Mouse (Mus musculus): ENCODE measurements around the gene Atrx. TPM values are rescaled to one million over a fixed set of nuclear protein-coding genes. Genes with fewer than 3 reads are reported as not detected.
"Not testable (repeated sequence)": the region's sequence is repeated elsewhere in the genome, so short reads cannot be mapped to it uniquely, and the experiment has no call there.

Atrx gene
- polyA plus RNA-seq (2012; rRNA removed), result 63.6 and 70.3 TPM in 2 replicates

DNA sequence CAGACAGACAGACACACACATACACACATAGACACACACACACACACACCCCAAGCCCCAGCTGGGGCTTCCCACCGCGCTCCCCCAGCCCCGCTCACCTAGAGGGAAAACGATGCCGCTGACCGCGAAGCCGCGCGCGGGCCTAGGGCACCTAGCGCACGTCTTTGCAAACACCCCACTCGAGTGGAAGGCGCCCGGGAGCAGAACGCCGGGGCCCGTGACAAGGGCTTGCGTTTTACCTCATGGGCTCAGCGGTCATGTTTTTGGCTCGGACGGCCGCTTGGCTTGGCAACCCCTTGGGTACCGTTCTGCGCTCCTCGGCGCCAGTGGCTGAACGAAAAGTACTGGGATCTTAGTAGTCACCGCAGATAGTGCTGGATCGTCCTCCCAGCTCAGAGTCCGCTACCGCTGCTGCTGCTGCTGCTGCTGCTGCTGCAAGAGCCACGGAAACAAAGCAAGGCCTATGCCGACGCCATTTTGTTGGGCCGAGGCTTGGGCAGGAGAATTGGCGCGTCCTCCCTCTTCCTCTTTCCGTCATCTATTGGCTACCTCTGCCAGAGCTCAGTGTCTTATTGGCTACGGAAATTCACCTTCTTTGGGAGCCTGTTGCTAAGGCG lies at the start of gene Atrx:
TSS of gene Atrx (minus strand) at position 543 of the 617 bp plus-strand sequence.
- peak within 1 kb of the TSS; percentile 76 for H3K4me3 ChIP-seq (replicated peaks; ENCODE audit: insufficient read depth, low read depth, low read length)
- peak within 1 kb of the TSS; percentile 93 for H3K27ac ChIP-seq (ENCODE audit: insufficient read depth, low read length)
- 9% methylated on average over 42 of the region's 42 CpGs for WGBS

DNA sequence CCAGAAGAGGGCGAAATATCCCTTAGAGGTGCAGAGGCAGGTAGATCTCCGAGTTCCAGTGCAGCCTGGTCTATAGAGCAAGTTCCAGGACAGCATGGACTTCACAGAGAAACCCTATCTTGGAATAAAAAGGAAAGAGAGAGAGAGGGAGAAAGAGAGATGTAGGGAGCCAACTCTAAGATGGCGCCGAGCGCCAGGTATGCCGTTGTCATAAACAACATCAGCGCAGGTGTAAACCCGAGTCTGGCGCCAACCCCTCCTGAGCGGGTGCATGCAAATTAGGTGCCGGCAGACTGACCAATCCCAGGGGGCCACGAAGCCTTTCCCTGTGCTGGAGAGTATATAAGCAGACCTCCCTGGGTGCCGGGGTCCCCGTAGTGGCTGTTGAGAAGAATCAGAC lies 27.9 kb upstream of the Atrx start:
- WGBS, result 75% methylated on average over 14 of the region's 14 CpGs

More for the DNA sequence above, at the start of gene Atrx:
- no peaks in the 10 kb centered on the region for H3K27me3 ChIP-seq (ENCODE audit: control insufficient read depth, insufficient read depth, low read length)
- H3K4me1 ChIP-seq (ENCODE audit: control insufficient read depth, insufficient read depth, low read length), result peaks cover 4% of the 10 kb centered on the region
- TF ChIP-seq CTCF (IDR thresholded peaks at IDR 0.05; ENCODE audit: borderline replicate concordance, insufficient read depth, low read depth, low read length) (no peak), POLR2A (IDR thresholded peaks at IDR 0.05; ENCODE audit: borderline replicate concordance, insufficient read depth, low read length) (peak; percentile 62; the same call in 1 of the 2 replicates)
- peak; percentile 81 to 87 for DNase-seq

DNA sequence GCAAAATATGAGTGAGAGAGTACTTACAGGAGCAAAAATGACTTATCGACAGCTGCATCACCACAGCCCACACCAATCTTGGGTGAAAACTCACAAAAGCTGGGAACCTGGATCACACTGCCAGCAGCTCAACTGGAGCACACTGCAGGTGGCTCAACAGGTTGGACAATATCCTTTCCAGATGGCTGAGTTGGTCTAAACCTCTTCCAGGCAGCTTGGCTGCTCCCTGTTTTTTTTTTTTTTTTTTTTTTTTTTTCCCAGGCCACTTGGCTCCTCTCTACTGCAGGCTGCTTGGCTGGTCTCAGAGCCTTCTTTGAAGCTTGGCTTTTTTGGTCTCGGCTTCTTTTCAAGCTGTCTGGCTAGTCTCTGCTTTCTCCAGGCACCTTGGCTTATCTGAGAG lies 24.8 kb upstream of the Atrx start:
- Histone ChIP-seq H3K27ac (ENCODE audit: insufficient read depth, low read length) (no peak overlapping the region), H3K4me1 (ENCODE audit: control insufficient read depth, insufficient read depth, low read length) (no peaks in the 10 kb centered on the region), H3K4me3 (replicated peaks; ENCODE audit: insufficient read depth, low read depth, low read length) (no peak overlapping the region), H3K27me3 (ENCODE audit: control insufficient read depth, insufficient read depth, low read length) (no peaks in the 10 kb centered on the region)
- DNase-seq, result peak; percentile 13 to 57
- 18% methylated on average over 2 of the region's 2 CpGs for WGBS
- no peak for TF ChIP-seq CTCF (IDR thresholded peaks at IDR 0.05; ENCODE audit: borderline replicate concordance, insufficient read depth, low read depth, low read length)
- TF ChIP-seq POLR2A (IDR thresholded peaks at IDR 0.05; ENCODE audit: borderline replicate concordance, insufficient read depth, low read length), result no peak

More for the DNA sequence above, 27.9 kb upstream of the Atrx start:
- not testable (repeated sequence) for H3K27me3 ChIP-seq (ENCODE audit: control insufficient read depth, insufficient read depth, low read length); DNase-seq; H3K27ac ChIP-seq (ENCODE audit: insufficient read depth, low read length); H3K4me1 ChIP-seq (ENCODE audit: control insufficient read depth, insufficient read depth, low read length); H3K4me3 ChIP-seq (replicated peaks; ENCODE audit: insufficient read depth, low read depth, low read length)

DNA sequence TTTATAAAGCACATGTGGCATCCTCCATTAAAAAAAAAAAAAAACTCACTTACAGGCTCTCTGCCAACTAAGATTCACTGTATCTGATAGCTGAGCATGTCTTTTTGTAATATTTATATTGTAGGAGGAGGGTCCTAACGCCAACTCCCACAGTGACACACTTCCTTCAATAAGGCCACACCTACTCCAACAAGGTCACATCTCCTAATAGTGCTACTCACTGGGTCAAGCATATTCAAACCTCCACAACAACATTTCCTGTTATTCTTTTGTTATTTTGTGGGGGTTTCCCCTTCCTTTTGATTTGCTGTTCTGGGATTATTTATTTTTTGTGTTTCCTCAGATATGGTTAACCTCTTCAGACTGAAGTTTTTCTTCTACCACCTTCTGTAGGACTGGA lies 17.2 kb upstream of the Atrx start:
- no peak for DNase-seq
- H3K4me3 ChIP-seq (replicated peaks; ENCODE audit: insufficient read depth, low read depth, low read length), result no peak overlapping the region
- no peaks in the 10 kb centered on the region for H3K27me3 ChIP-seq (ENCODE audit: control insufficient read depth, insufficient read depth, low read length)
- no peak overlapping the region for H3K27ac ChIP-seq (ENCODE audit: insufficient read depth, low read length)
- TF ChIP-seq POLR2A (IDR thresholded peaks at IDR 0.05; ENCODE audit: borderline replicate concordance, insufficient read depth, low read length) (no peak), CTCF (IDR thresholded peaks at IDR 0.05; ENCODE audit: borderline replicate concordance, insufficient read depth, low read depth, low read length) (no peak)
- H3K4me1 ChIP-seq (ENCODE audit: control insufficient read depth, insufficient read depth, low read length), result no peaks in the 10 kb centered on the region
- WGBS, result 56% methylated on average over 1 of the region's 1 CpGs

DNA sequence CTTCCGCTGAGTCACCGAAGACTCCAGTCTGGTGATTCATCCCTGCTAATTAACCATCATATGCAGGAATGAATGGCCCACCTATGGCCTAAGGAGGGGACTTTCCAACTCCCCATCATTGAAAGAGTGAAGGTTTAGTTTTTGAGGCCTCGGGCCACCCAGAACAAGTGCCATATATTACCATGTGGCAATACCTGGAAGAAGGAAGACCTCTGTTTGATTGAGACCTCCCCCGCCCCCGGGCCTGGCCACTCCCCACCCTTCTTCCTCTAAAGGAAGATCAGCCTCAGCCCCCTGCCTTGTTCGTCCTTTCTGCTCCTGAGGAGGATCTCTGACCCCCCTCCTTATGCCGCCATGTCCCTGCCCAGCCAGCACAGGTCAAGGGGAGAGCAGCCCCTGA lies 10.0 kb upstream of the Atrx start:
- TF ChIP-seq POLR2A (IDR thresholded peaks at IDR 0.05; ENCODE audit: borderline replicate concordance, insufficient read depth, low read length) (no peak), CTCF (IDR thresholded peaks at IDR 0.05; ENCODE audit: borderline replicate concordance, insufficient read depth, low read depth, low read length) (no peak)
- WGBS, result 93% methylated on average over 6 of the region's 7 CpGs

DNA sequence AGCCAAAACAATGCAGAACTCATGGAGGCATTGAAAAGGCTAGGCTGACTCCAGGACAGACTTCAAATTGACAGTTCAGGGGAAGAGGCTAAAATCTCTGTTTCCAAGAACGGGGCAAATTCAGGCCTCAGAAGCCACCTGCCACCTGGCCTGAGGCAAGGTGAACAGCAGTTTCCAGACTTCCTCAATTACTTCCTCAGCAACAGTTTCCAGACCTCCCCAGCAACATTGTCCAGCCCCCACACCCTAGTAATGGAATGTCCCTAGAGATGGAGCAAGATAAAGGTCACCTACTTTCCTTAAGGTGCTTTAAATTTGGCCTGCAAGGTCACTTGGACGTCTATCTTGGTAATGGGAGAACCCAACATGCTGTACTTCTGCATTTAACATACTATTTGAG lies 8.5 kb upstream of the Atrx start:
- no peak overlapping the region for H3K27ac ChIP-seq (ENCODE audit: insufficient read depth, low read length)
- H3K27me3 ChIP-seq (ENCODE audit: control insufficient read depth, insufficient read depth, low read length), result no peaks in the 10 kb centered on the region
- TF ChIP-seq CTCF (IDR thresholded peaks at IDR 0.05; ENCODE audit: borderline replicate concordance, insufficient read depth, low read depth, low read length) (no peak), POLR2A (IDR thresholded peaks at IDR 0.05; ENCODE audit: borderline replicate concordance, insufficient read depth, low read length) (no peak)
- 52% methylated on average over 2 of the region's 2 CpGs for WGBS
- no peak overlapping the region for H3K4me3 ChIP-seq (replicated peaks; ENCODE audit: insufficient read depth, low read depth, low read length)
- no peaks in the 10 kb centered on the region for H3K4me1 ChIP-seq (ENCODE audit: control insufficient read depth, insufficient read depth, low read length)
- DNase-seq, result no peak

More for the DNA sequence above, 10.0 kb upstream of the Atrx start:
- Histone ChIP-seq H3K27ac (ENCODE audit: insufficient read depth, low read length) (no peak overlapping the region), H3K4me3 (replicated peaks; ENCODE audit: insufficient read depth, low read depth, low read length) (no peak overlapping the region), H3K27me3 (ENCODE audit: control insufficient read depth, insufficient read depth, low read length) (no peaks in the 10 kb centered on the region), H3K4me1 (ENCODE audit: control insufficient read depth, insufficient read depth, low read length) (no peaks in the 10 kb centered on the region)
- DNase-seq, result no peak

DNA sequence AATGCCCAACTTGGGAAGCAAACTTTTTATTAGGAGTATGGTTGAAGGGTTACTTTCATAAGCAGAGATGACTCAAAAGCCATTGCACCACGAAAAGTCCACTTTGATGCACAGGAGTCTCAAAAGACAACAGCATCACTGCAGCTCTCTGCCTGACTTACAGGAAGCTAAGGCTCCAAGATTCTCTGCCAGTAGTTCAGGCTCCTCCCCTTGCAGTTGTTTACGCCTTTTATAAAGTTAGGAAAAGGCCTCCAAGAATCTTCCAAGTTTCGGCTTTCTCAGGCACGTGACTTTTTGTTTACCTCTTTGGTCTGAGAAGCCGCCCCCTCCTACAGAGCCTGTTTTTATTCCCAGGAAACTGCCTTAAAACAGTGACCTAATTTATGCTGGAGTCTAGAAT lies 5.1 kb upstream of the Atrx start:
- DNase-seq, result no peak
- Histone ChIP-seq H3K4me3 (replicated peaks; ENCODE audit: insufficient read depth, low read depth, low read length) (no peak overlapping the region), H3K27me3 (ENCODE audit: control insufficient read depth, insufficient read depth, low read length) (no peaks in the 10 kb centered on the region), H3K27ac (ENCODE audit: insufficient read depth, low read length) (no peak overlapping the region), H3K4me1 (ENCODE audit: control insufficient read depth, insufficient read depth, low read length) (no peaks in the 10 kb centered on the region)
- WGBS, result 61% methylated on average over 5 of the region's 5 CpGs
- TF ChIP-seq POLR2A (IDR thresholded peaks at IDR 0.05; ENCODE audit: borderline replicate concordance, insufficient read depth, low read length) (no peak), CTCF (IDR thresholded peaks at IDR 0.05; ENCODE audit: borderline replicate concordance, insufficient read depth, low read depth, low read length) (no peak)

DNA sequence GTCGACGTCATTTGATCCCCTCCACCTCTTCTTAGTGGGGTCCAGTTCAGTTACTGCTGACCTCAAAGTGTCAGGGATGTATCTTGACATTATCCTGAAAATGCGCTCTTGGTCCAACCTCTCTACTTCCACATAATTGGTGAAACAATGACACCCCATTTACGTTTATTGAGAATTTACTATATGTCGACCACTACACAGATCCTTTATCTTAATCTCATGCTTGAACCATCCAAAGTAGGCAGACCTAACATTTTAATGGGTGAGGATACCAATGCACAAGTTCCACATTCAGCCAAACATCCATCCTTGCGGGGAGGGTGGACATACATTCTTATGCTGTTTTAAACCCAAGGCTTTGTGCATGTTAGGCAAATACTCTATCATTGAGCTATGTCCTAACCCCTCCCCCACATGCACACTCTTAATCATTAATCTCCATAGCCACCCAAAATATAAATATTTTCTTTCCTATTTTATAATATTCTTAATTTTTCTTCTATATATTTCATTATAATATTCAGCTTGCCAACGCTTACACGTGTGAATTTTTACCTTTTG lies 355 bp upstream of the Atrx start:
- Histone ChIP-seq H3K27ac (ENCODE audit: insufficient read depth, low read length) (peak overlapping the region; percentile 93), H3K4me1 (ENCODE audit: control insufficient read depth, insufficient read depth, low read length) (peaks cover 4% of the 10 kb centered on the region), H3K27me3 (ENCODE audit: control insufficient read depth, insufficient read depth, low read length) (no peaks in the 10 kb centered on the region), H3K4me3 (replicated peaks; ENCODE audit: insufficient read depth, low read depth, low read length) (peak overlapping the region; percentile 76)
- TF ChIP-seq POLR2A (IDR thresholded peaks at IDR 0.05; ENCODE audit: borderline replicate concordance, insufficient read depth, low read length), result no peak
- no peak for TF ChIP-seq CTCF (IDR thresholded peaks at IDR 0.05; ENCODE audit: borderline replicate concordance, insufficient read depth, low read depth, low read length)
- WGBS, result 25% methylated on average over 8 of the region's 8 CpGs
- DNase-seq, result no peak

Measured in cerebellum, adult 2 months (tissue).